Mouse (Mus musculus): ENCODE measurements around the gene Klf13. TPM values are rescaled to one million over a fixed set of nuclear protein-coding genes. Genes with fewer than 3 reads are reported as not detected.

Klf13 gene
- polyA plus RNA-seq, 1 experiment: 30.4 TPM

GRCm38 (mm10) chr7:63905190-63905589 is 33.5 kb downstream of the Klf13 start:
- Histone ChIP-seq H3K36me3 (ENCODE audit: control insufficient read depth, insufficient read depth) (no peaks in the 10 kb centered on the region), H3ac (ENCODE audit: control insufficient read depth, insufficient read length) (no peak overlapping the region), H3K4me3 (no peak overlapping the region), H3K79me2 (ENCODE audit: control insufficient read depth, insufficient read depth) (peaks cover 99% of the 10 kb centered on the region), H3K27me3 (ENCODE audit: control insufficient read depth, insufficient read depth, insufficient read length) (no peaks in the 10 kb centered on the region), H3K4me2 (ENCODE audit: low read depth) (peak overlapping the region; percentile 73)
- no peak for TF ChIP-seq TCF3 (IDR thresholded peaks at IDR 0.05; ENCODE audit: insufficient read length, low read depth)
- TF ChIP-seq MYOG (IDR thresholded peaks at IDR 0.05; ENCODE audit: control insufficient read depth in 1 of 3, insufficient read depth in 1 of 3, insufficient read length in 2 of 3, low read depth in 2 of 3): peak in 1 of 3 experiments; percentile 67
- no peak for TF ChIP-seq SRF (IDR thresholded peaks at IDR 0.05; ENCODE audit: control insufficient read depth, insufficient read length, low read depth)
- peak; percentile 73 for TF ChIP-seq USF1 (IDR thresholded peaks at IDR 0.05; ENCODE audit: low read depth)
- no peak for TF ChIP-seq MAX (IDR thresholded peaks at IDR 0.05; ENCODE audit: low read depth)
- peak in 2 of 3 experiments; percentile 8 to 65 for TF ChIP-seq MYOD1 (IDR thresholded peaks at IDR 0.05; ENCODE audit: control insufficient read depth in 1 of 3, insufficient read length in 2 of 3, low read depth in 2 of 3)
- no peak for TF ChIP-seq E2F4 (IDR thresholded peaks at IDR 0.05; ENCODE audit: insufficient read depth)
- no peak for TF ChIP-seq TCF12 (IDR thresholded peaks at IDR 0.05; ENCODE audit: insufficient read depth, poor library complexity, severe bottlenecking)
- no peak for TF ChIP-seq CEBPB (IDR thresholded peaks at IDR 0.05; ENCODE audit: insufficient read depth, poor library complexity, severe bottlenecking)
- no peak for TF ChIP-seq POLR2A (IDR thresholded peaks at IDR 0.05; ENCODE audit: insufficient read length, low read depth)

GRCm38 (mm10) chr7:63903635-63904380 is 34.9 kb downstream of the Klf13 start:
- Histone ChIP-seq H3K4me2 (ENCODE audit: low read depth) (no peak overlapping the region), H3K36me3 (ENCODE audit: control insufficient read depth, insufficient read depth) (no peaks in the 10 kb centered on the region), H3ac (ENCODE audit: control insufficient read depth, insufficient read length) (no peak overlapping the region), H3K4me3 (no peak overlapping the region), H3K79me2 (ENCODE audit: control insufficient read depth, insufficient read depth) (peaks cover 99% of the 10 kb centered on the region), H3K27me3 (ENCODE audit: control insufficient read depth, insufficient read depth, insufficient read length) (no peaks in the 10 kb centered on the region)
- TF ChIP-seq TCF3 (IDR thresholded peaks at IDR 0.05; ENCODE audit: insufficient read length, low read depth): no peak
- no peak for TF ChIP-seq POLR2AphosphoS2 (IDR thresholded peaks at IDR 0.05; ENCODE audit: insufficient read length, low read depth)

GRCm38 (mm10) chr7:63902604-63903210 is 36.0 kb downstream of the Klf13 start:
- Histone ChIP-seq H3K79me2 (ENCODE audit: control insufficient read depth, insufficient read depth) (peaks cover 99% of the 10 kb centered on the region), H3K27me3 (ENCODE audit: control insufficient read depth, insufficient read depth, insufficient read length) (no peaks in the 10 kb centered on the region), H3K36me3 (ENCODE audit: control insufficient read depth, insufficient read depth) (no peaks in the 10 kb centered on the region), H3K4me2 (ENCODE audit: low read depth) (no peak overlapping the region), H3K4me3 (no peak overlapping the region), H3ac (ENCODE audit: control insufficient read depth, insufficient read length) (no peak overlapping the region)
- TF ChIP-seq MAX (IDR thresholded peaks at IDR 0.05; ENCODE audit: low read depth) (no peak), TCF3 (IDR thresholded peaks at IDR 0.05; ENCODE audit: insufficient read length, low read depth) (no peak), POLR2A (IDR thresholded peaks at IDR 0.05; ENCODE audit: insufficient read length, low read depth) (no peak), USF1 (IDR thresholded peaks at IDR 0.05; ENCODE audit: low read depth) (no peak), CEBPB (IDR thresholded peaks at IDR 0.05; ENCODE audit: insufficient read depth, poor library complexity, severe bottlenecking) (no peak), REST (IDR thresholded peaks at IDR 0.05; ENCODE audit: insufficient read depth, insufficient read length) (no peak), MYOG (IDR thresholded peaks at IDR 0.05; ENCODE audit: control insufficient read depth in 1 of 3, insufficient read depth in 1 of 3, insufficient read length in 2 of 3, low read depth in 2 of 3) (no peak), MYOD1 (IDR thresholded peaks at IDR 0.05; ENCODE audit: control insufficient read depth in 1 of 3, insufficient read length in 2 of 3, low read depth in 2 of 3) (no peak), E2F4 (IDR thresholded peaks at IDR 0.05; ENCODE audit: insufficient read depth) (no peak), POLR2AphosphoS2 (IDR thresholded peaks at IDR 0.05; ENCODE audit: insufficient read length, low read depth) (no peak)

- Histone ChIP-seq H3K4me3 (no peak overlapping the region), H3K36me3 (ENCODE audit: control insufficient read depth, insufficient read depth) (no peaks in the 10 kb centered on the region), H3K27me3 (ENCODE audit: control insufficient read depth, insufficient read depth, insufficient read length) (no peaks in the 10 kb centered on the region), H3K4me2 (ENCODE audit: low read depth) (no peak overlapping the region), H3K79me2 (ENCODE audit: control insufficient read depth, insufficient read depth) (peaks cover 99% of the 10 kb centered on the region), H3ac (ENCODE audit: control insufficient read depth, insufficient read length) (no peak overlapping the region)
- TF ChIP-seq POLR2A (IDR thresholded peaks at IDR 0.05; ENCODE audit: insufficient read length, low read depth) (no peak), TCF3 (IDR thresholded peaks at IDR 0.05; ENCODE audit: insufficient read length, low read depth) (no peak), POLR2AphosphoS2 (IDR thresholded peaks at IDR 0.05; ENCODE audit: insufficient read length, low read depth) (no peak), MAX (IDR thresholded peaks at IDR 0.05; ENCODE audit: low read depth) (no peak), USF1 (IDR thresholded peaks at IDR 0.05; ENCODE audit: low read depth) (no peak), CEBPB (IDR thresholded peaks at IDR 0.05; ENCODE audit: insufficient read depth, poor library complexity, severe bottlenecking) (no peak)
Measured at GRCm38 (mm10) chr7:63901942-63902341, 36.8 kb downstream of the Klf13 start.

- Histone ChIP-seq H3K79me2 (ENCODE audit: control insufficient read depth, insufficient read depth) (peaks cover 97% of the 10 kb centered on the region), H3K27me3 (ENCODE audit: control insufficient read depth, insufficient read depth, insufficient read length) (no peaks in the 10 kb centered on the region), H3K36me3 (ENCODE audit: control insufficient read depth, insufficient read depth) (no peaks in the 10 kb centered on the region), H3K4me3 (no peak overlapping the region), H3ac (ENCODE audit: control insufficient read depth, insufficient read length) (no peak overlapping the region), H3K4me2 (ENCODE audit: low read depth) (no peak overlapping the region)
- TF ChIP-seq TCF12 (IDR thresholded peaks at IDR 0.05; ENCODE audit: insufficient read depth, poor library complexity, severe bottlenecking) (peak; percentile 27), SRF (IDR thresholded peaks at IDR 0.05; ENCODE audit: control insufficient read depth, insufficient read length, low read depth) (no peak), MYOG (IDR thresholded peaks at IDR 0.05; ENCODE audit: control insufficient read depth in 1 of 3, insufficient read depth in 1 of 3, insufficient read length in 2 of 3, low read depth in 2 of 3) (peak; percentile 8 to 77 (median 73)), MYOD1 (IDR thresholded peaks at IDR 0.05; ENCODE audit: control insufficient read depth in 1 of 3, insufficient read length in 2 of 3, low read depth in 2 of 3) (peak in 2 of 3 experiments; percentile 91 to 93), MAX (IDR thresholded peaks at IDR 0.05; ENCODE audit: low read depth) (no peak)
Measured at GRCm38 (mm10) chr7:63901346-63901745, 37.4 kb downstream of the Klf13 start.

All from myocyte (in vitro differentiated cells).